In genomic region chr8:3418101-3418500, GRCm38 (mm10) we compare ENCODE assay signal across 1 mouse cellular context.
TF ChIP-seq lines count a peak whose summit lies in the region.

No protein-coding gene starts in this region.

TF ChIP-seq in myocyte, 11 proteins besides CTCF, POLR2A, EP300 and RAD21:
- TF ChIP-seq POLR2AphosphoS2 (IDR thresholded peaks at IDR 0.05; ENCODE audit: insufficient read length, low read depth) (no peak), CEBPB (IDR thresholded peaks at IDR 0.05; ENCODE audit: insufficient read depth, poor library complexity, severe bottlenecking) (no peak), MYOG (IDR thresholded peaks at IDR 0.05; ENCODE audit: control insufficient read depth in 1 of 3, insufficient read depth in 1 of 3, insufficient read length in 2 of 3, low read depth in 2 of 3) (peak in 1 of 3 experiments; percentile 21), TCF12 (IDR thresholded peaks at IDR 0.05; ENCODE audit: insufficient read depth, poor library complexity, severe bottlenecking) (no peak), MYOD1 (IDR thresholded peaks at IDR 0.05; ENCODE audit: control insufficient read depth in 1 of 3, insufficient read length in 2 of 3, low read depth in 2 of 3) (peak in 1 of 3 experiments; percentile 47)
